Mouse (Mus musculus) heart, embryonic 15.5 days (tissue): ENCODE measurements around the gene Gdpd3. TPM values are rescaled to one million over a fixed set of nuclear protein-coding genes. Genes with fewer than 3 reads are reported as not detected.

ENCODE experiments used
- ATAC-seq: fragments of 200-750 bp; cut with Nextera tagmentation; replicated peaks from 2 replicates; pipeline ENCODE4 v1.8.0; 2017; ENCODE audit warnings: low read depth, moderate TSS enrichment; ENCODE audit not compliant: insufficient number of reproducible peaks, insufficient read depth, low FRiP score
- H3K27ac ChIP-seq: fragments of 300-500 bp; sonication (generic); 2 replicates; pipeline ENCODE4 v1.5.1; 2015; ENCODE audit warnings: mild to moderate bottlenecking, inconsistent platforms
- H3K27me3 ChIP-seq: fragments of 300-500 bp; sonication (generic); 2 replicates; pipeline ENCODE4 v1.6.1; 2015; ENCODE audit warnings: inconsistent platforms
- H3K36me3 ChIP-seq: fragments of 300-500 bp; sonication (generic); 2 replicates; pipeline ENCODE4 v1.6.1; 2015; ENCODE audit warnings: mild to moderate bottlenecking, inconsistent platforms
- H3K4me1 ChIP-seq: fragments of 300-500 bp; sonication (generic); replicated peaks from 2 replicates; pipeline ENCODE4 v1.6.1; 2015; ENCODE audit warnings: inconsistent platforms
- H3K4me2 ChIP-seq: fragments of 300-500 bp; sonication (generic); 2 replicates; pipeline ENCODE4 v1.6.1; 2015; ENCODE audit warnings: inconsistent platforms, mild to moderate bottlenecking, moderate library complexity
- H3K4me3 ChIP-seq: fragments of 300-500 bp; sonication (generic); 2 replicates; pipeline ENCODE4 v1.5.1; 2015; ENCODE audit warnings: mild to moderate bottlenecking, inconsistent platforms
- H3K9ac ChIP-seq: fragments of 300-500 bp; sonication (generic); 2 replicates; pipeline ENCODE4 v1.6.1; 2015; ENCODE audit warnings: mild to moderate bottlenecking, inconsistent platforms
- H3K9me3 ChIP-seq: fragments of 300-500 bp; sonication (generic); replicated peaks from 2 replicates; pipeline ENCODE4 v1.6.1; 2016; ENCODE audit warnings: inconsistent platforms
- WGBS: fragments of 180-500 bp; shearing (Covaris S2); methylation state at CpG from one replicate; pipeline ENCODE4 v1.1.7; 2015; ENCODE audit warnings: mixed read lengths; 5-methylcytosine and 5-hydroxymethylcytosine counted together
- polyA plus RNA-seq: library from polyadenylated mRNA; unstranded; fragments of >200 nt; fragmentation: Nextera tagmentation; extraction: Ambion mirVana; gene quantifications from 2 replicates; pipeline ENCODE4 v1.2.1, GENCODE M21; 2015

The Gdpd3 gene
- polyA plus RNA-seq, 1 experiment from 2014 or later: 1.2 TPM

DNA sequence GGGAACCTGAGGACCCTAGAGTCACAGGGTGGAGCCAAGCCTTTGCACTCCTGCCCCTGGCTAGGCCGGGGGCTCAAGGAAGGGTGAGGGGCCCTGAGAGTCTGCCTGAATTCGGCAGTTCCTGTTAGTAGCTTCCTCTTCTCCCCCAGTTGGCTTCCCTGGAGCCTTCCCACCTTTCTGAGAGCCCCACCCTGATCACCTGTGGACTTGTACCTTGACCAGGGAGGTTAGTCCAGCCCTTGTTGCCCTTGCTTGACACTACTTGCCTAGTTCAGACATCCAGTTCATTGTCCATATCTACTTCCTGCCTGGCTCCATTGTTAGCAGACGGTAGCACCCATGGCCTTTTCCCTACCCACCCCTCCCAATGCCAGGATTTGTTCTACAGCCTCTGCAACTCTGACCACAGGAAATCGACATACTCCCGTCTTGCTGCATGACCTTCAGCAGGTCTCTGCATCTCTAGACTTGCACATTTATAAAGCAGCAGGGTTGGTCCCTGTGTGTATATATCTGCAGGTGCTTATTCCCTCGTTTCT, 4.5 kb upstream of the Gdpd3 start:
- Histone ChIP-seq H3K4me3 (no peak overlapping the region; the same call in 1 of the 2 replicates), H3K36me3 (peaks cover 36% of the 10 kb centered on the region), H3K4me2 (peak overlapping the region; percentile 90), H3K9ac (no peak overlapping the region), H3K4me1 (peaks cover 37% of the 10 kb centered on the region), H3K27ac (peak overlapping the region; percentile 94; the same call in 1 of the 2 replicates), H3K9me3 (no peaks in the 10 kb centered on the region), H3K27me3 (no peaks in the 10 kb centered on the region)
- WGBS: 56% methylated on average over 6 of the region's 6 CpGs
- no peak for ATAC-seq

DNA sequence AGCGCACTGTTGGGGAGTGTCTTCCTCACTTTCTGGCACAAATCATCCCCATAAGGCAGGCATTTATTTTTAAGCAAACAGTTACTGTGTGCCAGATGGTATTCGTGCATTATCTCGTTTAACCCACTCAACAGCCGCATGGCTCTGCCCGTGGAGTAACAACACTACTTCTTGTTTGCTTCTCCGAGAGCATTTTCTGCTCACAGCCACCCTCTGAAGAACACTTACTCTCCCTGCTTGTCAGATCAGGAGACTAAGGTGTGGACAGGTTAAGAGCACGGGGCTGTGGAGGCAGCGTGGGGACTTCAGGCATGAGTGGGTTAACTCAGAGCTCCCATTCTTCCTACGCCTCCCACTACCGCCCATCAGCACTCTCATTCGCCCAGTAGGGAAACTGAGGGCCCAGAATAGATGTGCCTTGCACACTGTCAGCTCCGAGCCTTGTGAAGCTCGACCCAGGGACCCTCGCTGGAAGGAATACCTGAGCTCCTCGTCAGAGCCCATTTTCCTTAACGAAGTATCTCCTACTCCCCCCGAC, 3.6 kb upstream of the Gdpd3 start:
- no peak overlapping the region for H3K4me3 ChIP-seq
- WGBS: 44% methylated on average over 17 of the region's 17 CpGs
- H3K27me3 ChIP-seq: no peaks in the 10 kb centered on the region
- H3K4me2 ChIP-seq: no peak overlapping the region; the same call in 1 of the 2 replicates
- peaks cover 37% of the 10 kb centered on the region for H3K4me1 ChIP-seq
- 0 out of 2 replicates have a peak overlapping the region, but pooled peaks have one; percentile 0 for H3K9ac ChIP-seq
- H3K36me3 ChIP-seq: peaks cover 43% of the 10 kb centered on the region
- no peaks in the 10 kb centered on the region for H3K9me3 ChIP-seq
- H3K27ac ChIP-seq: no peak overlapping the region
- no peak for ATAC-seq

DNA sequence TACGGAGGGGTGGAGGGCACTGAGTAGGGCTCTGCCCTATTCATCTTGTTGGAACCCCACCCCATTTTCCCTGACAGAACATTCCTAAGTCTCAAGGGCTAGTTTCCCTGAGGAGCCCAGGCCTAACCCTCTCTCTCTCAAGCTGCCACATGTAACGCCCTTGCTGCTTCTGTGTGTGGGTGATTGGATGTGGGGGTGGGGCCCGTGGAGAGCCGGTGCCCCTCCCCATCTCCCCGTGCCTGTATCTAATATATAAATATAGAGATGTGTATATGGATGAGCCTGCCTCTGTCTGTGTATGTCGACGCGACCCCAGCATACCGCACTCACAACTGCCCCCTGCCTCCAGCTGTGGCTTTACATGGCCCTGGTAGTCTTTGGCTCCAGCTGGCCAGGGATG, 594 bp upstream of the Gdpd3 start:
- Histone ChIP-seq H3K27ac (no peak overlapping the region), H3K9me3 (no peaks in the 10 kb centered on the region), H3K27me3 (no peaks in the 10 kb centered on the region), H3K9ac (no peak overlapping the region), H3K4me3 (no peak overlapping the region), H3K4me2 (no peak overlapping the region), H3K4me1 (peaks cover 26% of the 10 kb centered on the region), H3K36me3 (peaks cover 66% of the 10 kb centered on the region)
- no peak for ATAC-seq
- 81% methylated on average over 9 of the region's 9 CpGs for WGBS

DNA sequence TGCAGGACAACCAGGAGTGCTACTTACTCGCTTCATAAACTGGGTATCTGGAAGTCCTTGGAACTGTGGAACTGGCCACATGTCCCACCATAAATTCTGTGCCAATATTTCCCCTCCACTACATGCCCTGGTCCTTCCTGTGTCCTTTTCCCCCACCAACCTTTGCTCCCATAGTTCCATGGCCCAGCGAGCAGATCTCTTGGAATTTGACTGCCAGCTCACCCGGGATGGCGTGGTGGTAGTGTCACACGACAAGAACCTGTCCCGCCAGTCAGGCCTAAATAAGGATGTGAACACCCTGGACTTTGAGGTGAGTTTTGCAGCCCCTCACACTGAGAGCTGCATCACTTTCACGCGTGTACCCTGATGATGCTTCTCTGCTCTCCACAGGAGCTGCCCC, 867 bp downstream of the Gdpd3 start:
- no peak overlapping the region for H3K4me2 ChIP-seq
- WGBS: 89% methylated on average over 8 of the region's 8 CpGs
- peaks cover 71% of the 10 kb centered on the region for H3K36me3 ChIP-seq
- no peak overlapping the region for H3K27ac ChIP-seq
- no peaks in the 10 kb centered on the region for H3K27me3 ChIP-seq
- H3K4me1 ChIP-seq: peaks cover 13% of the 10 kb centered on the region
- no peak overlapping the region for H3K9ac ChIP-seq
- no peak for ATAC-seq
- no peaks in the 10 kb centered on the region for H3K9me3 ChIP-seq
- H3K4me3 ChIP-seq: no peak overlapping the region

DNA sequence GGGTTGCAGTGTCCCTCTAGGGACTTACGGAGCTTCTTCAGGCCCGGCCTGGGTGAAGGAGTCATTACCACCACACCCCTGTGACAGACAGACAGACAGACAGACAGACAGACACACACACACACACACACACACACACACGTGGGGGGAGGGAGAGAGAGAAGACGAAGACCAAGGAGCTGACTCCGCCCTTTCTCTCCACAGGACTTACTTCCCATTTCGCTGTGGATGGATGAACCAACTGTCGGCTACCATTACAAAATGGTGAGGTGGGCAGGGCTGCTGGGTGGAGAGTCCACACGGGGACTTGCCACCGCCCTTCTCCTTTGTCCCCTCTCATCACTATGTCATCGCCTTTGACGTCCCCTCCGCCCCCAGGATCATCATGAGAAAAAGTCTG, 4.7 kb downstream of the Gdpd3 start:
- 76% methylated on average over 12 of the region's 12 CpGs for WGBS
- peaks cover 43% of the 10 kb centered on the region for H3K36me3 ChIP-seq
- no peaks in the 10 kb centered on the region for H3K9me3 ChIP-seq
- no peak overlapping the region for H3K27ac ChIP-seq
- no peak overlapping the region for H3K4me2 ChIP-seq
- H3K9ac ChIP-seq: no peak overlapping the region
- H3K27me3 ChIP-seq: no peaks in the 10 kb centered on the region
- no peak for ATAC-seq
- H3K4me3 ChIP-seq: no peak overlapping the region
- peaks cover 5% of the 10 kb centered on the region for H3K4me1 ChIP-seq

DNA sequence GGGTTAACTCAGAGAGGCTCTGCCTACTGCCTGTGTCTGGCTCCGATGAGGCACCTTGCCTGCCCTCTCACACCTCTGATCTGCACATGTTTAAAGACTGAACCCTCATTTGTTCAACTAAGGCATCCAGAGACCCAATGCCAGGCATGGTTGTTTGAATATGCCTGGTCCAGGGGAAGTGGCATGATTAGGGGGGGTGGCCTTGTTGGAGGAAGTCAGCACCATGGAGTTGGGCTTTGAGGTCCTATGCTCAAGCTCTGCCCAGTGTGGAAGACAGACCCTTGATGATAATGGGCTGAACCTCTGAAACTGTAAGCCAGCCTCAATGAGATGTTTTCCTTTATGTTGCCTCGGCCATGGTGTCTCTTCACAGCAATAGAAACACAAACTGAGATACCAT, 7.2 kb downstream of the Gdpd3 start:
- WGBS: 77% methylated on average over 2 of the region's 2 CpGs
- Histone ChIP-seq H3K4me1 (peaks cover 27% of the 10 kb centered on the region), H3K27ac (no peak overlapping the region), H3K27me3 (no peaks in the 10 kb centered on the region), H3K4me3 (no peak overlapping the region), H3K9ac (no peak overlapping the region), H3K36me3 (peaks cover 22% of the 10 kb centered on the region; the same call in 1 of the 2 replicates), H3K9me3 (no peaks in the 10 kb centered on the region), H3K4me2 (no peak overlapping the region)
- no peak for ATAC-seq

DNA sequence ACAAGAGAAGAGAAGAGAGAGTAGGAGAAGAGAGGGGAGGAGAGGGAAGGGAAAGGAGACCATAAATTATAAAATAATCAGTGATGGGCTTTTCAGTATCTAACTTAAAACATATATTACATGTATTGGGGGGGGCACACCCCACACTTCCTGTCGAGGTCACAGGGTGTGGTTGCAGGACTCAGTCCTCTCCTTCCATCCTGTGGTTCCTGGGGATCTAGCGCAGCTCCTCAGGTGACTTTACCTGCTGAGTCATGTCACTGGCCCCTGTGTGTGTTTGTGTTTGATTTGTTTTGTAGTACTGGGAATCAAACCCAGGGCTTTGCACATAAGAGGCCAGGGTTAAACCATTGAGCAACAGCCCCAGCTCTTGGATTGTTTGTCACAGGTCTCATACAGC, 8.3 kb downstream of the Gdpd3 start:
- WGBS: 56% methylated on average over 2 of the region's 2 CpGs
- Histone ChIP-seq H3K9me3 (no peaks in the 10 kb centered on the region), H3K27ac (no peak overlapping the region), H3K4me2 (no peak overlapping the region), H3K36me3 (peaks cover 11% of the 10 kb centered on the region; the same call in 1 of the 2 replicates), H3K4me1 (peaks cover 27% of the 10 kb centered on the region), H3K4me3 (no peak overlapping the region), H3K9ac (no peak overlapping the region), H3K27me3 (no peaks in the 10 kb centered on the region)
- ATAC-seq: no peak

DNA sequence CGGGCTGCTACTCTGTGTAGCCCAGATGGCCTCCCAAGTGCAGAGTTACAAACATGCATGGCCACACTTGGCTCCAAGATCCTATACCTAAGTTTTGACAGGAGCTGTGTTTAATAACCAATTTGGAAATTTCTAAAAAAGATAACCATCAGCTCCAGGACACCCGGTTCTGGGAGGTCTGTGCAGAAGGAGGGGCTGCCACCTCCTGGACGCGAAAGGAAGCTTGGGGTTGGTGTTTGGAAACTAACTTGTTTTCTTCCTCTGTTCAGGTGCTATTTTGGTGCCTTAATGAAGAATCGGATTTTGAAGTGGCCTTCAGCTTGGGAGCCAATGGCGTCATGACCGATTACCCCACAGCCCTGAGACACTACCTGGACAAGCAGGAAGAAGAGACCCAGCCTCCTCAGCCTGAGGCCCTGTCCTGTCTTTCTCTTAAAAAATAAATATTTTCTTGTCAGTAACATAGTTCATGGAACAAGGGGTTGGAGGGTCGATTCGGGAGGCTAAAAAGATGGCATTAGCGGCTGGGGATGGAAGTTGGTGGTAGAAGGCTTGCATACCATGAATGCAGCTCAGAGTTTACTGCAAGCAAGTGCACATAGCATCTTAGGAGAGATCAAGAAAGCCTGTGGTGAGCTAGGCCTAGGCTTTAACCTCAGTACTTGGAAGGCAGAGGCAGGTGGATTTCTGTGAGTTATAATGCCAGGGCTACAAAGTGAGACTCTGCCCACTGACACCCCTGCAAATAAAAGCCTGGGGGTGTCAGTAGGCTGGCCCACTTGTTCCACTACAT, 9.2 kb downstream of the Gdpd3 start:
- H3K4me2 ChIP-seq: peak overlapping the region; percentile 97
- H3K27me3 ChIP-seq: no peaks in the 10 kb centered on the region
- H3K36me3 ChIP-seq: peaks cover 5% of the 10 kb centered on the region; the same call in 1 of the 2 replicates
- ATAC-seq: no peak
- H3K9me3 ChIP-seq: no peaks in the 10 kb centered on the region
- no peak overlapping the region for H3K4me3 ChIP-seq
- WGBS: 80% methylated on average over 10 of the region's 10 CpGs
- H3K9ac ChIP-seq: 0 out of 2 replicates have a peak overlapping the region, but pooled peaks have one; percentile 97
- no peak overlapping the region for H3K27ac ChIP-seq
- peaks cover 36% of the 10 kb centered on the region for H3K4me1 ChIP-seq

DNA sequence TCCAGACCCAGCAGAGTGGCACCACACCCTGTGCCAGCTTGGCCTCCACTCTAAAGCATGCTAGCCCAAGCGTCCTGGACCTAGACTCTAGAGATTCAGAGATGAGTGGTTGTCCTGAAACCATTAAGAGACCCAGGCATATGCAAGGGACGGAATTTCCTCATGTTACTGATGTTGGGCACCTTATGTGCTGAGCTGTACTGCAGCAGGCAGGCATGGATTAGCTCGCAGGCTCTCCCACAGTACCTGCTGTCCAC, 9.8 kb downstream of the Gdpd3 start:
- no peaks in the 10 kb centered on the region for H3K9me3 ChIP-seq
- ATAC-seq: no peak
- no peaks in the 10 kb centered on the region for H3K27me3 ChIP-seq
- H3K27ac ChIP-seq: peak overlapping the region; percentile 87
- H3K4me3 ChIP-seq: peak overlapping the region; percentile 90; the same call in 1 of the 2 replicates
- H3K9ac ChIP-seq: peak overlapping the region; percentile 97; the same call in 1 of the 2 replicates
- peaks cover 4% of the 10 kb centered on the region; the same call in 1 of the 2 replicates for H3K36me3 ChIP-seq
- H3K4me1 ChIP-seq: peaks cover 40% of the 10 kb centered on the region
- 53% methylated on average over 3 of the region's 3 CpGs for WGBS
- peak overlapping the region; percentile 97 for H3K4me2 ChIP-seq

DNA sequence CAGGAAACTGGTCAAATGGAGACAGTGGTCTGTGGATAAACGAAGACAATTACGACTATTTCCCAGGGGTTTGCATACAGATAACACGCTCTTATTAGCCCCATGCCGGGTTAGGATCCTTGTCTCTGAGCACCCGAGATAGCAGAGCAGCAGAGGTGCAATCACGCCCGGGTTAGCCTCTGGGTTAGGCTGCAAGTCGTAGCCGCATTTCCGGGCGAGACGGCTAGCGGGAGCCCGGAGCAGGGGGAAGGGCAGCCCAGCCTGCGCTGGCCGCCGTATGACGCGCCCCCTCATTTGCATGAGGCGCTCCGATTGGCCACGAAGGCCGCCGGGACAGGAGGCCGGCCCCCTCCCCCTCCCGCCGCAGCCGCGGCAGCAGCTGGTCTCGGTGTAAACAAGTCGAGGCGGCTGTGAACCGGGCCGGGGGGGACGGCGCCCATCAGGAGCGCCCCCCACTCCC, 10.5 kb downstream of the Gdpd3 start, which contains the start of gene Ypel3:
Ypel3 (plus strand) TSS at position 358 of the 460 bp plus-strand sequence.
- Histone ChIP-seq H3K9ac (peak within 1 kb of the TSS; percentile 97), H3K4me2 (peak within 1 kb of the TSS; percentile 97), H3K27me3 (no peaks in the 10 kb centered on the region), H3K27ac (peak within 1 kb of the TSS; percentile 87), H3K4me1 (peaks cover 48% of the 10 kb centered on the region), H3K36me3 (no peaks in the 10 kb centered on the region; the same call in 1 of the 2 replicates), H3K9me3 (no peaks in the 10 kb centered on the region), H3K4me3 (peak within 1 kb of the TSS; percentile 90)
- WGBS: 1% methylated on average over 34 of the region's 37 CpGs
- ATAC-seq: peak; percentile 94

DNA sequence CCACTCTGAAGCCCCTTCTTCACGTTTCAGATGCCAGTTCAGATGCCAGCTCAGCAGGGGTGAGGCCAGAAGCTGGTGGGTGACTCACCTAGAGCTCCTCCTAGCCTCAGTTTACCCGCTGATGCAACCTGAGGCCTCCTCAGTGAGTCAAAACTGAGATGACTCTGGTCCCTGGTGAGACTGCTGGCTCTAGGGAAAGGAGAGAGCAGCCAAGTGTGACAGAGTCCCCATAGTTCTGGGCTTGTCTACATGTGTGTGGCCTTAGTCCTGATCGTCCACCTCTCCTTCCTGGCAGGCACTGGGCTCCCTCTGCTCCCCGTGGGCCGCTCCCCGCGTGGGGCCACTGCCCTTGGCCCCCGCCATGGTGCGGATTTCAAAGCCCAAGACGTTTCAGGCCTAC, 11.3 kb downstream of the Gdpd3 start:
- no peaks in the 10 kb centered on the region for H3K9me3 ChIP-seq
- no peaks in the 10 kb centered on the region; the same call in 1 of the 2 replicates for H3K36me3 ChIP-seq
- H3K4me2 ChIP-seq: peak overlapping the region; percentile 97
- 51% methylated on average over 10 of the region's 10 CpGs for WGBS
- ATAC-seq: no peak
- H3K27me3 ChIP-seq: no peaks in the 10 kb centered on the region
- H3K4me3 ChIP-seq: peak overlapping the region; percentile 90
- peak overlapping the region; percentile 87 for H3K27ac ChIP-seq
- H3K4me1 ChIP-seq: peaks cover 48% of the 10 kb centered on the region
- peak overlapping the region; percentile 97 for H3K9ac ChIP-seq
